Mouse (Mus musculus) liver, postnatal 0 days (tissue): Measurements from ENCODE around the gene Wrb.

Source experiments
- CTCF ChIP-seq: sonication (generic); IDR thresholded peaks from 2 replicates; pipeline ENCODE4 v1.5.1; 2016; ENCODE audit warnings: antibody characterized with exemption, low read depth
- EP300 ChIP-seq: IDR thresholded peaks from 2 replicates; pipeline ENCODE4 v1.6.1; 2016; ENCODE audit warnings: antibody characterized with exemption, low read depth, mild to moderate bottlenecking

- TF ChIP-seq CTCF, result no peak
- no peak for TF ChIP-seq EP300
These were observed 33.9 kb downstream of the Wrb start for GRCm38 (mm10) chr16:96179156-96179555.
